Mouse (Mus musculus) central nervous system, embryonic 18 days (tissue): ENCODE measurements around the gene Olfr1089. TPM values are rescaled to one million over a fixed set of nuclear protein-coding genes. Genes with fewer than 3 reads are reported as not detected.

Experiments used
- polyA plus RNA-seq: library from polyadenylated mRNA; depleted of rRNA; stranded (reverse); fragments of >200 nt; gene quantifications from 2 replicates; pipeline ENCODE4 v1.2.3, GENCODE M21; 2012; rRNA removed

The Olfr1089 gene
- polyA plus RNA-seq: not detected in 2 replicates

DNA sequence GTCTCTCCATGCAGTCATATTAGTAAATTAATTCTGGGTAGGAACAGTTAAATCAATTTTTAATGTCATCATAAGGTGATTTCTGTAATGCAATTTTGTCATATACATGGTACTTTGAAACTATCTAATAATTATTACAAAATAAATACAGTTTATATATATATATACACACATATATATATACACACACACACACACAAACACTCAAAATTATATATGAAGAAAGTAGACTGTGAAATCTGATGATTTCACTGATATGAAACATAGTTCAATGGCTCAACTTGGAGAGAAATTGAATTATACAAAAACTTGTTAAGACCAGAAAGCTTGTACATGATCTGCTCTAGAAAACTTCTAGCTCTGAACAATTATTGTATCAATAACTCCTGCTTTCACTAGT is at the start of gene Olfr1089:
Gene Olfr1089, minus strand, starts transcription at position 101 of the 400 bp plus-strand sequence.

DNA sequence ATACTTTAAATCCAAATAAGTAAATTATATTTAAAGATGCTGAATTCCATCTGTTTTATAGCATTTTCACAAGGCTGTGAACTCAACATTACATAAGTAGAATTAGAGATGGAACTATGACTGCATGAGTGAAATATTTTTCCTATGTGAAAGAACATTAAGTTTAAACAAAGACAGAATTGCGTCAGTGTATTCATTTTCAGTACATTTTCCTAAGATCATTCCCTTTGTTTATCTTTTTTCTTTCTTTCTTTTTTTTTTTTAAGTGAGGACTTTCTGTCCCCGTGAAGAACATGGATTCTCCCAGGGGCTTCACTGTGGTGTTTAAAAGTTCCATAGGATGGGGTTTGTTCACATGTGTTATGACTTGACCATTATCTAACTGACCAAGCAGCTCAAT is 48.7 kb upstream of the Olfr1089 start, which contains the start of gene Olfr1093:
Gene Olfr1093, plus strand, starts transcription at position 301 of the 400 bp plus-strand sequence.

GRCm38 (mm10) chr2:86758893-86759292 is 25.4 kb upstream of the Olfr1089 start, which contains the start of gene Olfr1090:
Gene Olfr1090, minus strand, starts transcription at chr2:86758993.

GRCm38 (mm10) chr2:86698295-86698694 is 35.2 kb downstream of the Olfr1089 start, which contains the start of gene Olfr1087:
Gene Olfr1087, minus strand, starts transcription at chr2:86698395.

Other genes starting within 250 kb of the Olfr1089 start
- gene Olfr228, start 246.3 kb downstream of the Olfr1089 start, polyA plus RNA-seq: not detected in 2 replicates
- not detected in 2 replicates for gene Olfr1076, start 225.2 kb downstream of the Olfr1089 start, polyA plus RNA-seq
- not detected in 2 replicates for gene Olfr1079, start 191.2 kb downstream of the Olfr1089 start, polyA plus RNA-seq
- gene Olfr1080, start 175.5 kb downstream of the Olfr1089 start, polyA plus RNA-seq: not detected in 2 replicates
- gene Olfr1082, start 134.7 kb downstream of the Olfr1089 start, polyA plus RNA-seq: not detected in 2 replicates
- not detected in 2 replicates for gene Olfr1084, start 94.0 kb downstream of the Olfr1089 start, polyA plus RNA-seq
- gene Olfr1085, start 71.7 kb downstream of the Olfr1089 start, polyA plus RNA-seq: not detected in 2 replicates
- gene Olfr1086, start 53.6 kb downstream of the Olfr1089 start, polyA plus RNA-seq: not detected in 2 replicates
- gene Olfr1087, start 35.3 kb downstream of the Olfr1089 start, polyA plus RNA-seq: not detected in 2 replicates
- gene Olfr1090, start 25.3 kb upstream of the Olfr1089 start, polyA plus RNA-seq: not detected in 2 replicates
- gene Olfr1093, start 48.8 kb upstream of the Olfr1089 start, polyA plus RNA-seq: not detected in 2 replicates
- not detected in 2 replicates for gene Olfr141, start 76.3 kb upstream of the Olfr1089 start, polyA plus RNA-seq
- gene Olfr1094, start 91.0 kb upstream of the Olfr1089 start, polyA plus RNA-seq: not detected in 2 replicates
- gene Olfr1095, start 118.0 kb upstream of the Olfr1089 start, polyA plus RNA-seq: not detected in 2 replicates
- gene Gm13723, start 141.1 kb upstream of the Olfr1089 start, polyA plus RNA-seq: not detected in 2 replicates
- not detected in 2 replicates for gene Olfr1097, start 158.5 kb upstream of the Olfr1089 start, polyA plus RNA-seq
- not detected in 2 replicates for gene Olfr1098, start 190.8 kb upstream of the Olfr1089 start, polyA plus RNA-seq
- not detected in 2 replicates for gene Olfr1099, start 227.0 kb upstream of the Olfr1089 start, polyA plus RNA-seq
- not detected in 2 replicates for gene Olfr1100, start 246.3 kb upstream of the Olfr1089 start, polyA plus RNA-seq